ENCODE assay signal across 20 mouse cellular contexts in genomic region chr6:84228196-84228595, GRCm38 (mm10).
DNase-seq lines count a peak whose midpoint lies in the region; ATAC-seq and TF ChIP-seq lines count a peak whose summit lies in the region.
"Had no signal": no experiment of that assay in that cellular context is flagged by ENCODE, and none has a peak within 500 bp of the region (broad histone marks: within the 10 kb centered on the region; RNA-seq: fewer than 3 reads in every experiment).

No protein-coding gene starts in this region.

- no peak overlapping the region for H3K4me3 ChIP-seq in gastrocnemius, adult 2 months
- no peak overlapping the region for H3K4me3 ChIP-seq in kidney, embryonic 16.5 days (ENCODE audit: low read length)
- H3K4me3 ChIP-seq in ES-E14 (ENCODE audit: insufficient read depth in 1 of 2, low read depth in 1 of 2, low read length in 2 of 2, poor library complexity in 1 of 2, severe bottlenecking in 1 of 2), result no peak overlapping the region
- no peak overlapping the region for H3K4me3 ChIP-seq in limb, embryonic 10.5 days
- H3K4me3 ChIP-seq: hindbrain, embryonic 15.5 days; midbrain, embryonic 13.5 days; myocyte had no signal

- DNase-seq in gastrocnemius, adult 2 months, result no peak
- DNase-seq in gastrocnemius, adult 8-10 months (ENCODE audit: low spot score in 2 of 2), result no peak
- DNase-seq in kidney, adult 18-20 months, result peak; percentile 45
- no peak for DNase-seq in ES-E14 (ENCODE audit: low read depth, low spot score)
- no peak for DNase-seq in limb, embryonic 10.5 days (ENCODE audit: low spot score)
- DNase-seq in right cerebral cortex, postnatal 4 days, result no peak
- DNase-seq in thymus, postnatal 25 days, result no peak
- DNase-seq: adrenal gland, postnatal 25 days; cerebellum, adult 11 months; cerebellum, postnatal 10 days; gastrocnemius, postnatal 10 days; heart, adult 18-20 months; lung, postnatal 10 days; spleen, adult 18-20 months; thymus, postnatal 4 days had no signal

- no peaks in the 10 kb centered on the region for H3K4me1 ChIP-seq in kidney, embryonic 16.5 days (ENCODE audit: insufficient read depth, low read length)
- H3K4me1 ChIP-seq in ES-E14 (ENCODE audit: control insufficient read depth in 2 of 2, insufficient read depth in 2 of 2, low read length in 2 of 2, poor library complexity in 1 of 2), result peaks cover 3 to 16% of the 10 kb centered on the region in 2 experiments; a peak in 3 of 4 replicates
- peaks cover 98% of the 10 kb centered on the region for H3K4me1 ChIP-seq in limb, embryonic 10.5 days

- H3K9me3 ChIP-seq in kidney, embryonic 16.5 days (ENCODE audit: low read length), result no peaks in the 10 kb centered on the region
- no peaks in the 10 kb centered on the region for H3K9me3 ChIP-seq in ES-E14 (ENCODE audit: control insufficient read depth, insufficient read depth, low read depth, low read length)
- H3K9me3 ChIP-seq in limb, embryonic 10.5 days (replicated peaks), result no peaks in the 10 kb centered on the region
- H3K9me3 ChIP-seq: hindbrain, embryonic 15.5 days; midbrain, embryonic 13.5 days had no signal

- intact Hi-C loops in gastrocnemius, adult 2 months (cut with DNase I), result no loop called here

- 87% methylated on average over 4 of the region's 4 CpGs for WGBS in kidney, embryonic 16.5 days
- 54% methylated on average over 4 of the region's 4 CpGs for WGBS in limb, embryonic 10.5 days

- no peaks in the 10 kb centered on the region for H3K36me3 ChIP-seq in kidney, embryonic 16.5 days (ENCODE audit: insufficient read depth, low read length)
- no peaks in the 10 kb centered on the region for H3K36me3 ChIP-seq in ES-E14 (ENCODE audit: control insufficient read depth, insufficient read depth, low read length, poor library complexity, severe bottlenecking)
- no peaks in the 10 kb centered on the region for H3K36me3 ChIP-seq in limb, embryonic 10.5 days
- H3K36me3 ChIP-seq: hindbrain, embryonic 15.5 days; midbrain, embryonic 13.5 days had no signal

- TF ChIP-seq CTCF in gastrocnemius, adult 2 months (IDR thresholded peaks at IDR 0.05), result no peak

- no peaks in the 10 kb centered on the region for H3K27me3 ChIP-seq in kidney, embryonic 16.5 days (ENCODE audit: insufficient read depth, low read length)
- no peaks in the 10 kb centered on the region for H3K27me3 ChIP-seq in limb, embryonic 10.5 days (ENCODE audit: low read depth, poor library complexity, severe bottlenecking)
- H3K27me3 ChIP-seq: hindbrain, embryonic 15.5 days; midbrain, embryonic 13.5 days had no signal

- no peak overlapping the region for H3K9ac ChIP-seq in kidney, embryonic 16.5 days (replicated peaks; ENCODE audit: low read length)
- no peak overlapping the region for H3K9ac ChIP-seq in ES-E14 (ENCODE audit: insufficient read depth, low read depth, low read length, poor library complexity, severe bottlenecking)
- H3K9ac ChIP-seq: hindbrain, embryonic 15.5 days; midbrain, embryonic 13.5 days had no signal

- ATAC-seq in kidney, embryonic 16.5 days (ENCODE audit: low FRiP score, low TSS enrichment), result no peak
- ATAC-seq: intestine, embryonic 16.5 days had no signal

- in situ Hi-C loops in ES-E14 (cut with MboI; ENCODE audit: low sequenced_read_pairs in 2 of 2, unreplicated experiment in 2 of 2), result no loop called here

- H3K4me2 ChIP-seq in kidney, embryonic 16.5 days (replicated peaks; ENCODE audit: low read depth, low read length), result no peak overlapping the region
- H3K4me2 ChIP-seq: hindbrain, embryonic 15.5 days; midbrain, embryonic 13.5 days had no signal

- H3K27ac ChIP-seq in gastrocnemius, adult 2 months, result peak overlapping the region; percentile 53; the same call in 1 of the 2 replicates
- H3K27ac ChIP-seq in kidney, embryonic 16.5 days (ENCODE audit: low read length), result no peak overlapping the region
- H3K27ac ChIP-seq in ES-E14 (ENCODE audit: insufficient read depth, low read depth, low read length, poor library complexity, severe bottlenecking), result no peak overlapping the region
- H3K27ac ChIP-seq in limb, embryonic 10.5 days, result peak overlapping the region; percentile 87
- H3K27ac ChIP-seq: hindbrain, embryonic 15.5 days; midbrain, embryonic 13.5 days had no signal

TF ChIP-seq in ES-E14, 5 proteins besides CTCF, POLR2A, EP300 and RAD21:
- TF ChIP-seq ZC3H11A (IDR thresholded peaks at IDR 0.05; ENCODE audit: borderline replicate concordance, low read depth, low read length) (no peak), MAFK (IDR thresholded peaks at IDR 0.05; ENCODE audit: insufficient read depth, low read depth, low read length) (peak; percentile 71), ZNF384 (IDR thresholded peaks at IDR 0.05; ENCODE audit: low read depth, low read length) (no peak)

Comparison
In these comparisons a context has a peak if more than half of its experiments do, and no peak if none do; other contexts are left out.
1. H3K27ac ChIP-seq: peak in gastrocnemius, adult 2 months (single experiment) and limb, embryonic 10.5 days (single experiment); none in kidney, embryonic 16.5 days (single experiment) and ES-E14 (single experiment).